Mouse (Mus musculus) frontal cortex, adult (tissue): ENCODE data around the gene Gm20532.
A peak's percentile ranks its signal among the peaks of the same experiment; 100 is the strongest.

Source experiments
- ATAC-seq: cut with Nextera tagmentation; 2 replicates; pipeline ENCODE4 v1.9.2; 2017; ENCODE audit warnings: mild to moderate bottlenecking, moderate library complexity, mixed read lengths; ENCODE audit not compliant: low TSS enrichment

Gene Gm20532

GRCm38 (mm10) chr2:26596898-26597297 lies 10.5 kb downstream of the Gm20532 start:
- ATAC-seq = no peak

GRCm38 (mm10) chr2:26597810-26598209 lies 11.4 kb downstream of the Gm20532 start:
- ATAC-seq = no peak

GRCm38 (mm10) chr2:26598462-26598861 lies 12.0 kb downstream of the Gm20532 start:
- no peak for ATAC-seq

DNA sequence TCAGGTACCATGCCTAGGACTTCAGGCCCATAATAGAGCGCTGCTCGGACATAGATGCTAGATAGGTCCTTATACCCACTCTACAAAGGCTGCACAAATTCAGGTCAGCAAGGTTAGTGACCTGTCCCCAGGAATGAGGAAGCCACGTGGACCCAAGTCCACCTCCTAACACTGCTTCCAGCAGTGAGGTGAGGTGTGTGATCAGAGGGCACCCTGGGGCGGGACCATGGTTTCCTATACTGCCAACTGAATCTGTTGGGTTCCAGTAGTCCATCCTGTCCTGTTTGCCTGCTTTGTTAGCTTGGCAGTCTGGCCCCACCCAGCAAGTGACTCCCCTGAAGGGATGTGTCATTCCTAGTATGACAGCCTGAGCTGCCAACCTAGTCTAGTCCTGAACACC lies 13.5 kb downstream of the Gm20532 start:
- ATAC-seq = no peak

GRCm38 (mm10) chr2:26600664-26601063 lies 14.2 kb downstream of the Gm20532 start:
- no peak for ATAC-seq

DNA sequence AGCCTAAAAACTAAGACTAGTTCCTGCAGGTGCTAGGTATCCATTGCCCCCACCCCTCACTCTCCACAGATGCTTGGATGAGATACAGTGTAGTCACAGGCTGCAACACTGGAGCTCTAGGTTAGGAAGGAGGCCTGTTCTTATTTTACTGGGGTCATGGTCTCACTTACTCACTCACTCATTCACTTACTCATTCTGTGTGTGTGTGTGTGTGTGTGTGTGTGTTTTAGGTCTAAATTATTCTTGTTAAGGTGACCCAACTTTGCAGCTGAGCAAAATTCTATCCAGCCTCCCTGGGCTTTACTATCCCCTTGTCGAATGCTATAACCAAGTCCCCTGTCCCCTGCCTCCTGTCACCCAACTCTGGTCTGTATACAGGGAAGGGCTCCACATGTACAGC lies 15.2 kb downstream of the Gm20532 start:
- ATAC-seq = no peak

DNA sequence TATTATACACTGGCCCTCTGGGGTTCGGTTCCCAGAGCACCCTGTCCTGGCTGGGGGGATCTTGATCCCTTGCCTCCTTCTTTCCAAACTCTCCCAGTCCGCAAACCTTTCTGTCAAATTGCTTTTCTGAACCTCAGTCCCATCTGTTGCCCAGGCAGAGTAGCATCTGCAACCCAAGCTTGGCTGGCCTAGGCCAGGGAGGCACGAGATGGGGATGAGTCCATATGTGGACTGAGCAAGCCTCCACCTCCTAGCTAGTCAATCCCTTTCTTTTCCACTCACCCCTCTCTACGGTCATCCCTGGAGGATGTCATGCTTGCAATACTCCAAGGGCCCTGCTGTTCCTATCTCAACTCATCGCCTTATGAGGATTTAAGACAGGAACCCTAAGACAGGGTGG lies 16.2 kb downstream of the Gm20532 start:
- no peak for ATAC-seq

- no peak for ATAC-seq
Observed at GRCm38 (mm10) chr2:26603159-26603558, 16.7 kb downstream of the Gm20532 start.

- ATAC-seq = no peak
Observed at GRCm38 (mm10) chr2:26603720-26604671, 17.6 kb downstream of the Gm20532 start, which contains the start of gene Agpat2. TSS of gene Agpat2 (minus strand) at chr2:26604417.

DNA sequence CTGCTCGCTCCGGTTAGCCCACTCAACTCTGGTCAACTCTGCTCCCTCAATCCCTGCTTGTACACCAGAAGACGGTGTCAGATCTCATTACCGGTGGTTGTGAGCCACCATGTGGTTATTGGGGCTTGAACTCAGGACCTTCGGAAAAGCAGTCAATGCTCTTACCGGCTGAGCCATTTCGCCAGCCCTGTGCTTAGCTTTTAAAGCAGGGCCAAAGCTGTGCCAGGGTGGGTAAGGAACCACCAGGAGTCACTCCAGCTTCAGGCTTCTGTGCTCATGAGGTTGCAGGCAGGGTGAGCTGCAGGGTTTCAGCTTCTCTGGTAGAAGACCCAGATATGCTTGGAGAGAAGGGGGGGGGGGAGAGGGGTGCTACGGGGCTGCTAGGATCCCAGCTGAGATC lies 18.9 kb downstream of the Gm20532 start:
- ATAC-seq = no peak

DNA sequence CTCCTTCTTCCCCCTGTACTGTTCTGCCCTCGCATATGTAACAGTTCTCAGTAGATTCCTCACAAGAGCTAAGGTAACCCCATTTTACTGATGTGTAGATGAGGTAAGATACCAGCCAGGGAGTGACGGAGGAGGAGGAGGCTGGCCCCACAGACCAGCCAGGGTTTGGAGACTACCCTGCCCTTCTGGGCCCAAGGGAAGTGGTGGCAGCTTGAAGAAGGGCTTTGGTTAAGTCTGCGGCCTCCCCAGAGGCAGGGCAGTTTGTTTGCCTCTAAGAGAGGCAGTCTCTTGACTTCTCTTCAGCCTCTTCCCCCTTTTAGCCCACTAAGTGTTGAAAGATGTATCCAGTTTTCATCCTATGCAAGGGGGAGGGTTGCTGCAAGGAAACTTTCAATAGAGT lies 20.1 kb downstream of the Gm20532 start:
- ATAC-seq = no peak

GRCm38 (mm10) chr2:26607056-26607910 lies 20.8 kb downstream of the Gm20532 start:
- ATAC-seq = no peak

- ATAC-seq = no peak
Observed at GRCm38 (mm10) chr2:26608781-26609180, 22.3 kb downstream of the Gm20532 start.

DNA sequence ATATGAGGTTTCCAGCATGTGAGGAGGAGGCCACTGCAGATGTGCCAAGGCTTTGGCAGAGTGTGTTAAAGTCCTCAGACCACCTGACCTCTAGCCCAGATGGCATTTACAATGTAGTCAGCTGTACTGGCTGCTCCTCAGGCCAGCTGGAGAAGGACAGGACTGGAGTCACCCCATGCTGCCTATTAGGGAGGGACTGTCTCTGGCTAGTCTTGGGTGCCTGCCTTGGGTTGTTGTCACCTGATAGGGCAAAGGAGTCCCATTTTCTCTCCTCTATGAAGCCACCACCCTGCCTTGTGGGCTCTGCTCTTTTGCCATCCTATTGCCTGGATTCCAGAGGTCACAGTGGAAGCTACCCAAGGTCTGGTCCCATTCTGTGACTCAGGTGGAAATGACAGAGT lies 22.8 kb downstream of the Gm20532 start:
- no peak for ATAC-seq

DNA sequence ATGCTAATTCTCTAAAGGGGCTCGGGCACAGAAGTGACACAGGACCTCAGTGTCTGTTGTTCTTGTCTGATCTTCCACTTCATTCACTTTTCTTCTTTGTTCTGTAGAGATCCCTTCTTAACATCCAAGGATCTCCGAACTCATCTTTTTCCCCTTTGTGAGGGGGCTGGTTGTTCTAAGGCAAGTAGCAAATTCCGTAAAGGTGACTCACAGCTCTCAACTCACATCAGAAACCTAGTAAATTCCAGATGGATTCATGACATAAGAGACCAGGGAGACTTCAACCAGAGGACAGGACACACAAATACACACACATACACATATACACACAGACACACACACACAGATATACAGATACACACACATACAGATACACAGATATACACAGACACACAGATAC lies 24.1 kb downstream of the Gm20532 start:
- ATAC-seq = no peak

- no peak for ATAC-seq
Observed at GRCm38 (mm10) chr2:26611054-26611453, 24.6 kb downstream of the Gm20532 start.

DNA sequence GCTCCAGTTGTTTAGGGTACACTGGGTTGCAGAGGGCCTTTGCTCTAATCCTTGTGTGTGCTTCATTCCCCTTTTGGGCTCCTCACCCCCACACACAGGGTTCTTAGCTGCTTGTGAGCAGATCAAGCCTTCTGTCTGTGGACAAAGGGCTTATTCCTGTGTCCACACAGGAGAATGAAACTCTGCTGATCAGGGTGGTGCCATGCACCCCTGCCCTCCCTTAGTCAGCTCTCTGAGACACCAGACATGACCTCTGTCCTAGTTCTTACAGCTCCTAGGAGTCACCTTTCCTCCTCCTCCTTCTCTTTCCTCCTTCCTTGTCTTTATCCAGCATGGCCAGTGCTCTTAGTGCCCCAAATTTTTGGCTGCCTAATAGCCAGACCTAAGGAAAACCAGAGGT lies 25.5 kb downstream of the Gm20532 start:
- no peak for ATAC-seq

DNA sequence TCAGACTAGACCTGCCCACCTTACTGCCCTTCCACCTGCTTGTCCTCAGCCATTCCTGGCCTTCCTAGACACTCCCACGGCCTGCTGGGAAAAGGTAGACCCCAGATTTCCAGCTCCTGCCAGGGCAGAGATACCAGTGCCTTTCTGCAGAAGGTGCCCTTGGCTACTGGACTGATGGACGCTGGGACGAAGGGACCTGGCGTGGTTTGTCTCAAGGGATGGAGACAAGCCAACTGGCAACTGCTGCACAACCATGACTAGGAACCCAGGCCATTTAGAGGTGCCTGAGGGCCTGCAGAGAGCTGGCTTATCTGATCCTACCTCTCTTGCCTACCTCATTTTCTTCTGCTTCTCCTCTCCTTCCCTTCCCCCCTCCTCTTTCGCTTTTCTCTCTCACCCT lies 28.5 kb downstream of the Gm20532 start:
- no peak for ATAC-seq

- peak; percentile 83; the same call in 1 of the 2 replicates for ATAC-seq
Observed at GRCm38 (mm10) chr2:26615459-26616124, 29.2 kb downstream of the Gm20532 start.

GRCm38 (mm10) chr2:26617331-26617730 lies 30.9 kb downstream of the Gm20532 start:
- ATAC-seq = no peak

GRCm38 (mm10) chr2:26617928-26618327 lies 31.5 kb downstream of the Gm20532 start:
- ATAC-seq = no peak

DNA sequence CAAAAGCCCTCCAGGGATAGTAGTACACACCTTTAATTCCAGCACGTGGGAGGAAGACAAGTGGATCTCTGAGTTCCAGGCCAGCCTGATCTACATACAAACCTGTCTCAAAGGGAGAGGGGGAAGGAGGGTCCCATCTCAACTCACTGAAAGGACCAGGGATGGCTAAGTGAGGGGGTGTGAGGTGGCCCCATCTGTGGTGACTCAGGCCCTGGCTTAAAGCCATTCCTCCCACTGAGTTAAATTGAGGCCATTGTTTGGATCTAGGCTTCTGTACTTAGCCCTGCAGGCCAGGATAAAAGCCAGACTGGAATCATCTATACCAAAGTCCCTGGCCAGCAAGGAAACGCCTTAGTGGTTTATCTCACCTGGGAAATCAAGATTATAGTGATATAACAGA lies 34.8 kb downstream of the Gm20532 start:
- ATAC-seq = peak; percentile 44; the same call in 1 of the 2 replicates
